Mouse (Mus musculus) Muller cell, postnatal 12 days (primary cell): Measurements from ENCODE around the gene Orc5.

Experiments used
- DNase-seq: peaks from one replicate; pipeline ENCODE4 v3.0.0-alpha.2; 2015; ENCODE audit errors: inconsistent ontology term

The Orc5 gene

GRCm38 (mm10) chr5:22550033-22550551, at the start of gene Orc5:
Gene Orc5 (minus strand): TSS chr5:22550429.
- DNase-seq = peak; percentile 96

DNA sequence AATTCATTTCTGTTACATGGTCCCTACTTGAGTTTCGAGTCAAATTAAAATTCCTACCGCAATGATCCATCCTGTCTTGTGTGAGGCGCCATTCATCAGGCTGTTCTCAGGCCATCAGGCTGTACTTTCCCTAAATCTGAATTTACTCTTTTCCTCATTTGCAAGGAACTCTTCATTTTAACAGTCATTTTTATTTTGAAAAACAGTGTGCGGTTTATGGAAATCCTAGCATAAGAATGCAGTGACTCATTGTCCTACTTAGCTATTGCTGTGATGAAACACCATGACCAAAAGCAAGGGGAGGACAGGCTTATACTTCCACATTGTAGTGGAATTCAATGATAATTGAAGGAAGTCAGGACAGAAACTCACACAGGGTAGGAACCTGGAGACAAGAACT, 46.8 kb upstream of the Orc5 start:
- peak; percentile 88 for DNase-seq

GRCm38 (mm10) chr5:22589370-22589966, 39.2 kb upstream of the Orc5 start:
- no peak for DNase-seq

GRCm38 (mm10) chr5:22587492-22587891, 37.3 kb upstream of the Orc5 start:
- DNase-seq = peak; percentile 27

- no peak for DNase-seq
Measured at GRCm38 (mm10) chr5:22584556-22584955, 34.3 kb upstream of the Orc5 start.

- no peak for DNase-seq
Measured at GRCm38 (mm10) chr5:22578011-22578410, 27.8 kb upstream of the Orc5 start.

DNA sequence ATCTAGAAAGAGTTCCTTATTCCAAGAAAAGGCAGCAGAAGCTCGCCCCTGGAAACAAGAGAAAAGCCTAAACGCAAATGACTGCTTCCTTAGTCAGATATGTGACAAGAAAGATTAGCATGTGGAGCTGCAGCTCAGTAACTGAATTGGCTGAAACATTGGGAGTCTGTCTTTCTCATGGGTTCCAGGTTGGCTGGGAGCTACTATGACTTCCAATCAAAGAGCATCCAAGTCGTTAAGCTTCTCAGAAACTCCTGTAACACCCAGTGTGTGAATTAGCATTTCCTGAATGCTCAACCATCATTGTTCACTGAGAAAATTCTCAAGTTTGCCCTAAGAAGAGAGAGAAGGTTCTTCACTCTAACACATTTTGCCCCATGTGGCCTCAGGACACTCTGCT, 24.5 kb upstream of the Orc5 start:
- no peak for DNase-seq

DNA sequence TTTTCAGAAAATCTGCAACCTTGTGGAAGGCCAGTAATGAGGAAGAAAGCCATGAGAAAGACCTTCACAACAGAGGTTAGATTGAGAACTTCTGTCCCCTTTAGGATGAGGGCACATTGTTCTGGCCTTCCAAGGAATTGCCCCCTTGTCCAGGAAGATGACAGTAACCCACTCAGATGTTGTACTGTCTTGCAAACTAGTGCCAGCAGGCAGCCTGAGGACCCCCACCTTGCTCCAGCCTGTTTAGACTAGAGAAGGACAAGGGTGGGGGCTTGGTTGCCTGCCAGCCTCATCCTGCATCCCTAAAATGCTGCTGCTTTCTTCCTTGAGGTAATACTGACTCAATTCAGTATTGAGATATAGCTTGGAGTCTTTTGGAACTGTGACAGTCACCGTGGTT, 23.9 kb upstream of the Orc5 start:
- no peak for DNase-seq

DNA sequence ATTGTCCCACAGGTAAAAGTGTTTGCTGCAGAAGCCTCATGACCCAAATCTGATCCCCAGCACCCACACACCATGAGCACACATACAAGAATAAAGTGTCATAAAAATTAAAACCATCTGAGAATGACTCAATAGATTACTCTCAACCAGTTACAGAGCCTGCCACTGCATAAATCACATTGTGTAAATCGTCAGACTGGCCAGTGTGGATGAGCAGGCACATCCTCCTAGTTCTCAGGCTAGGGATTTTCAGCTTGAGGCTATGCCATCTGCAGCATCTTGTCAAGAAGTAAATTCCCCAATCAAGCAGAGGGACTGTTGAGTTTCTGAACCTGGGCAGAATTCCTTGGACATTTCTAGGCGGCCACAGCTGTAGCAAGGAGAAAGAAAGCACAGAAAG, 23.5 kb upstream of the Orc5 start:
- DNase-seq = no peak

DNA sequence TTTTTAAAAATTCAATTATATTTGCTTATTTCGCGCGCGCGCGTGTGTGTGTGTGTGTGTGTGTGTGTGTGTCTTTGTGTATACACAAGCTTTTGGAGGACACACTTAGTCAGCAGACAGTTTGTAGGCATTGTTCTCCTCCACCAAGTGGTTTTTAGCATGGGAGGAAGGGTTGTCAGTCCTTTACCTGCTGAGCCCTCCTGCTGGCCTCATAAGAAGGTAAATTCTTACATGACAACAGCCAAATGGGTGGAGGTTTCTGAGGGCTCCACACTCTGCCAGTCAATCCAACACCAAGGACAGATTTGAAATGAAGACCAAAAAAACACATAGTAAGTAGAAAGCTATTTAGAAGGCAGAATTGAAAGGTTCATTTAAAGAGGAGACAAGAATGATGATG, 22.7 kb upstream of the Orc5 start:
- no peak for DNase-seq

GRCm38 (mm10) chr5:22572456-22572855, 22.2 kb upstream of the Orc5 start:
- DNase-seq = no peak

GRCm38 (mm10) chr5:22565708-22566107, 15.5 kb upstream of the Orc5 start:
- DNase-seq = no peak

GRCm38 (mm10) chr5:22559801-22560200, 9.6 kb upstream of the Orc5 start:
- no peak for DNase-seq

DNA sequence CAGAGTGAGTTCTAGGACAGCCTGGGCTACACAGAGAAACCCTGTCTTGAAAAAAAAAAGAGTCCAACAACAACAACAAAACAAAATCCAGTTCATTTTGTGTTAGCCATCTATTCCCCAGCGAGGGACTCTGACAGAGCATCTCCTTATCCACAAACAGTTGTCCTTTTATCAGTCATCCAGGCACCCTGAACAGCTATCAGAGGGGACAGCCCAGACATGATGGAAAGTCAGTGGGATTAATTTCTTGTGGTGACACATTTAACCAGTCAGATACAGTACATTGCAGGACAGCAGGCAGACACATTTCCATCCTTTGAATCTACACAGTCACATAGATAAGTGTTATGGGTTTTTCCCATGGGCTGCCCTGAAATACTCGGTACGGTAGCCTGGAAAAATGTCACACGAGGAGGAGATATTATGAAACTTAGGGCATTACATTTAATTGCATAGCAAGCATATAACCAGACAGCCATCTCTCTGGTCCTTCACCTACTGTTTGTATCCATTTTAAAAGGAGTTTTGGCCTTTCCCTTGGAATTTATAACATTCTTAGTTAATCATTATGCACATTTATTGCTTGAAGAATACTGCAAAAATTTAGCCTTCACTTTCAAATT, 7.4 kb upstream of the Orc5 start:
- no peak for DNase-seq

GRCm38 (mm10) chr5:22556713-22557112, 6.5 kb upstream of the Orc5 start:
- DNase-seq = no peak

GRCm38 (mm10) chr5:22552233-22552765, 2.1 kb upstream of the Orc5 start:
- DNase-seq = no peak

GRCm38 (mm10) chr5:22549366-22550032, 730 bp downstream of the Orc5 start:
- DNase-seq = peak; percentile 75

GRCm38 (mm10) chr5:22548556-22549161, 1.6 kb downstream of the Orc5 start:
- DNase-seq = no peak

DNA sequence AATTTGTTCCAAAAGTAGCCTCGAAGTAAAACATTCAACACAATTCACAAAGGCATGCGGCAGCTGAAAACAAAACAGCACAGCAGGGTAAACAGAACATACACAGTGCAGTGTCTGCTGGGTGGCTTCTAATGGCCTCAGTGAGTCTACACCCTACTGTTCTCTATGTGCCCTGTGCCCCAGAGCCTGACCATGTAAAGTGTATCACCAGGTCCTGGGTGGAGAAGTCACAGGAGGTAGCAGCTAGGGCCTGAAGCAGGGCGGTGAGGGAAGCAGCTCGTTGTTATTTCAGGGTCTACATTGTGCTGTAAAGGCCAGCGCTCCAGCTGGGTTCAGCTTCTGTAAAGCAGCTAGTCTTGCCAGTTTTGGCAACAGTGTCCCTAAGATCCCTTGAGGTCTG, 3.7 kb downstream of the Orc5 start:
- DNase-seq = no peak

DNA sequence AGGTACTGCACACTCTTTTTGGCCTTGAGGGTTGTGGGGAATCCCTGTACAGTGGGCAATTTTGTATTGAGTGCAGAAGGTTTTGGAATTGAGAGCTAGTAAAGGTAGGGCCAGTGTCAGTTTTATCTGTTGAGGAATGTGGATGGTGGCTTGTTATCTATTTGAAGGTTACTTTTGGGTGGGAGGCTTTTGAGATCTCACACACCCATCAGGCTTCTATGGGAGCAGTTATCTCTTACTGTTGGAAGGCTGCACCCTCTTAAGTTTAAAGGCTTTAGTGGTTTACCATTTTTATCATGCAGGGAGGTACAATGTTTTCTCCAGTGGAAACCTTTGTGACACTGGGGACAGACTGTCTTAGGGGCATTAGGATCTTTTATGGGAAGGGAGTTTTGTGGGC, 4.9 kb downstream of the Orc5 start:
- DNase-seq = no peak

GRCm38 (mm10) chr5:22542676-22543075, 7.6 kb downstream of the Orc5 start:
- no peak for DNase-seq

GRCm38 (mm10) chr5:22538996-22539600, 11.1 kb downstream of the Orc5 start:
- peak; percentile 94 for DNase-seq
